Mouse (Mus musculus): Measurements from ENCODE around the gene Cnnm4. TPM values are rescaled to one million over a fixed set of nuclear protein-coding genes. Genes with fewer than 3 reads are reported as not detected.
"Not testable (repeated sequence)": the region's sequence is repeated elsewhere in the genome, so short reads cannot be mapped to it uniquely, and the experiment has no call there.

Gene Cnnm4
- polyA plus RNA-seq, 1 experiment: not detected

GRCm38 (mm10) chr1:36530962-36531361 lies 59.5 kb downstream of the Cnnm4 start:
- no peak overlapping the region for H3K4me3 ChIP-seq (ENCODE audit: insufficient read depth, low read depth, low read length)
- no peak for TF ChIP-seq CTCF (IDR thresholded peaks at IDR 0.05; ENCODE audit: insufficient read depth, low read depth, low read length)
- peaks cover 14% of the 10 kb centered on the region for H3K4me1 ChIP-seq (ENCODE audit: control insufficient read depth, insufficient read depth, low read length)
- H3K27ac ChIP-seq (ENCODE audit: insufficient read depth, low read depth, low read length): no peak overlapping the region
- 81% methylated on average over 7 of the region's 7 CpGs for WGBS

- Histone ChIP-seq H3K27ac (ENCODE audit: insufficient read depth, low read depth, low read length) (no peak overlapping the region), H3K4me1 (ENCODE audit: control insufficient read depth, insufficient read depth, low read length) (peaks cover 17% of the 10 kb centered on the region), H3K4me3 (ENCODE audit: insufficient read depth, low read depth, low read length) (no peak overlapping the region)
- WGBS: 93% methylated on average over 12 of the region's 12 CpGs
- TF ChIP-seq POLR2A (IDR thresholded peaks at IDR 0.05; ENCODE audit: insufficient read depth, low read depth, low read length): no peak
- TF ChIP-seq CTCF (IDR thresholded peaks at IDR 0.05; ENCODE audit: insufficient read depth, low read depth, low read length): no peak
Measured at GRCm38 (mm10) chr1:36531461-36531860, 60.0 kb downstream of the Cnnm4 start.

- no peak overlapping the region for H3K27ac ChIP-seq (ENCODE audit: insufficient read depth, low read depth, low read length)
- WGBS: 87% methylated on average over 6 of the region's 6 CpGs
- H3K4me1 ChIP-seq (ENCODE audit: control insufficient read depth, insufficient read depth, low read length): peaks cover 21% of the 10 kb centered on the region
- H3K4me3 ChIP-seq (ENCODE audit: insufficient read depth, low read depth, low read length): no peak overlapping the region
- no peak for TF ChIP-seq CTCF (IDR thresholded peaks at IDR 0.05; ENCODE audit: insufficient read depth, low read depth, low read length)
- TF ChIP-seq POLR2A (IDR thresholded peaks at IDR 0.05; ENCODE audit: insufficient read depth, low read depth, low read length): no peak
Measured at GRCm38 (mm10) chr1:36533546-36533945, 62.1 kb downstream of the Cnnm4 start.

GRCm38 (mm10) chr1:36534595-36535058 lies 63.2 kb downstream of the Cnnm4 start:
- TF ChIP-seq CTCF (IDR thresholded peaks at IDR 0.05; ENCODE audit: insufficient read depth, low read depth, low read length): no peak
- TF ChIP-seq POLR2A (IDR thresholded peaks at IDR 0.05; ENCODE audit: insufficient read depth, low read depth, low read length): no peak
- no peak overlapping the region for H3K27ac ChIP-seq (ENCODE audit: insufficient read depth, low read depth, low read length)
- 68% methylated on average over 6 of the region's 6 CpGs for WGBS
- H3K4me3 ChIP-seq (ENCODE audit: insufficient read depth, low read depth, low read length): no peak overlapping the region
- peaks cover 21% of the 10 kb centered on the region for H3K4me1 ChIP-seq (ENCODE audit: control insufficient read depth, insufficient read depth, low read length)

GRCm38 (mm10) chr1:36535477-36536396 lies 64.3 kb downstream of the Cnnm4 start:
- Histone ChIP-seq H3K4me3 (ENCODE audit: insufficient read depth, low read depth, low read length) (no peak overlapping the region), H3K4me1 (ENCODE audit: control insufficient read depth, insufficient read depth, low read length) (peaks cover 21% of the 10 kb centered on the region), H3K27ac (ENCODE audit: insufficient read depth, low read depth, low read length) (no peak overlapping the region)
- WGBS: 77% methylated on average over 11 of the region's 11 CpGs
- no peak for TF ChIP-seq CTCF (IDR thresholded peaks at IDR 0.05; ENCODE audit: insufficient read depth, low read depth, low read length)
- TF ChIP-seq POLR2A (IDR thresholded peaks at IDR 0.05; ENCODE audit: insufficient read depth, low read depth, low read length): no peak

- H3K4me1 ChIP-seq (ENCODE audit: control insufficient read depth, insufficient read depth, low read length): peaks cover 21% of the 10 kb centered on the region
- TF ChIP-seq POLR2A (IDR thresholded peaks at IDR 0.05; ENCODE audit: insufficient read depth, low read depth, low read length) (no peak), CTCF (IDR thresholded peaks at IDR 0.05; ENCODE audit: insufficient read depth, low read depth, low read length) (no peak)
- H3K4me3 ChIP-seq (ENCODE audit: insufficient read depth, low read depth, low read length): no peak overlapping the region
- 86% methylated on average over 8 of the region's 8 CpGs for WGBS
- no peak overlapping the region for H3K27ac ChIP-seq (ENCODE audit: insufficient read depth, low read depth, low read length)
Measured at GRCm38 (mm10) chr1:36536397-36536728, 64.9 kb downstream of the Cnnm4 start.

GRCm38 (mm10) chr1:36536783-36537182 lies 65.4 kb downstream of the Cnnm4 start, which contains the start of gene Ankrd23:
Ankrd23 (minus strand) TSS chr1:36536883.
- H3K4me3 ChIP-seq (ENCODE audit: insufficient read depth, low read depth, low read length): not testable (repeated sequence)

GRCm38 (mm10) chr1:36538727-36539126 lies 67.3 kb downstream of the Cnnm4 start:
- WGBS: 60% methylated on average over 4 of the region's 4 CpGs

More at GRCm38 (mm10) chr1:36536783-36537182, 65.4 kb downstream of the Cnnm4 start, which contains the start of gene Ankrd23:
- 95% methylated on average over 9 of the region's 9 CpGs for WGBS
- Histone ChIP-seq H3K4me1 (ENCODE audit: control insufficient read depth, insufficient read depth, low read length) (peaks cover 21% of the 10 kb centered on the region), H3K27ac (ENCODE audit: insufficient read depth, low read depth, low read length) (peak within 1 kb of the TSS; percentile 20; the same call in 1 of the 2 replicates)

GRCm38 (mm10) chr1:36539186-36539585 lies 67.8 kb downstream of the Cnnm4 start, which contains the start of gene Gm42417:
Gm42417 (minus strand) TSS chr1:36539429.
- 75% methylated on average over 9 of the region's 9 CpGs for WGBS
- H3K4me3 ChIP-seq (ENCODE audit: insufficient read depth, low read depth, low read length): no peak within 1 kb of the TSS
- H3K27ac ChIP-seq (ENCODE audit: insufficient read depth, low read depth, low read length): no peak within 1 kb of the TSS
- TF ChIP-seq POLR2A (IDR thresholded peaks at IDR 0.05; ENCODE audit: insufficient read depth, low read depth, low read length): no peak
- TF ChIP-seq CTCF (IDR thresholded peaks at IDR 0.05; ENCODE audit: insufficient read depth, low read depth, low read length): no peak
- peaks cover 21% of the 10 kb centered on the region for H3K4me1 ChIP-seq (ENCODE audit: control insufficient read depth, insufficient read depth, low read length)

More at GRCm38 (mm10) chr1:36538727-36539126, 67.3 kb downstream of the Cnnm4 start:
- Histone ChIP-seq H3K4me1 (ENCODE audit: control insufficient read depth, insufficient read depth, low read length) (peaks cover 21% of the 10 kb centered on the region), H3K27ac (ENCODE audit: insufficient read depth, low read depth, low read length) (no peak overlapping the region), H3K4me3 (ENCODE audit: insufficient read depth, low read depth, low read length) (no peak overlapping the region)
- TF ChIP-seq POLR2A (IDR thresholded peaks at IDR 0.05; ENCODE audit: insufficient read depth, low read depth, low read length) (no peak), CTCF (IDR thresholded peaks at IDR 0.05; ENCODE audit: insufficient read depth, low read depth, low read length) (no peak)

All from olfactory bulb, adult 2 months (tissue).